Mouse (Mus musculus): ENCODE data around the gene 1700020L24Rik.

The 1700020L24Rik gene

GRCm38 (mm10) chr11:83471766-83472165 lies 34.3 kb downstream of the 1700020L24Rik start:
- no peak for DNase-seq (ENCODE audit: extremely low read depth, insufficient read length, low spot score)

DNA sequence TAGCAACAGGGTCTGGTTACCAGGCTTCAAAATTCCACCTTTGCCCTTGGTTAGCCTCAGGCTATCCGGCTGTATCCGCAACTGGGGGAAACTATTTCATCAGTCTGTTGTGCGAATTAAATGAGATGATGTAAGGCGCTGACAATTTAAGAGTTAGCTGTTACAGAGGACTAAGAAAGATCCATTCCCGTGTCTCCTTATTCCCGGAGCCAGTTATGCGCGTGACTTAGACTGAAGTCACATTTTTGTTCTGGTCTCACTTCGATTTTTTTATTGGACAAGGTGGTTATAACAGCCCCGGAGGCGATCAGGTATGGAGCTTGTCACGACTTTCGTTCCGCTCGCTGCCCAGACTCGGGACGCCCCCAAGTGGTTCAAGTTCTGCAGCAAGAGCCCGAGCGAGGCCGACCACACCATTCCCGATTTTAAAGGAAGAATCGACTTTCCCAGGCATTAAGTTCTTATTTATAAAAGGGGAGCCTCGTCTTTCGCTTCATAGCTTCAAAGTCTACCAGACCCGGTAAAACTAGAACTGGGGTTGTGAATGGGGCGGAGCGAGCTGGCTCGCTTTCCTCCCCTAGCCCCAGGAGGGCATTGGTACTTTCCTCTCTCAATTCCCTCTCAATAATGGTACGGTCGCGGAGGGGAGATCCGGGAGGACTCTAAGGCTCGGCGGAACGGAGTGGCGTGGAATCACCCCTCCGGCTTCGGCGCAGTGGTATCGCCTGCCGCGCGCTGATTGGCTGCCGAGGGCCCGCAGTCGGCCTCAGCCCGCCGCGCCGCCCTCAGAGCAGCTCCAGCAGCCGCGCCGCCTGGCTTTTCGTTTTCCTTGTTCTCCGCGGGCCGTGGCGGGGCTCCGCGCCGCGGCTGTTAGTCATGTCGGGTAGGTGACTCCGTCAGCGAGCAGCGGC lies 35.1 kb downstream of the 1700020L24Rik start, which contains the start of gene Taf15:
Gene Taf15 (plus strand): TSS at position 763 of the 911 bp plus-strand sequence.
- peak; percentile 99 for DNase-seq (ENCODE audit: extremely low read depth, insufficient read length, low spot score)

- DNase-seq (ENCODE audit: extremely low read depth, insufficient read length, low spot score), result no peak
Observed at GRCm38 (mm10) chr11:83473235-83474016, 35.9 kb downstream of the 1700020L24Rik start.

Data from 3134 (cell line).